Mouse (Mus musculus) spleen, postnatal 14 days (tissue): ENCODE data around the gene Tex52.
"Not testable (repeated sequence)": the region's sequence is repeated elsewhere in the genome, so short reads cannot be mapped to it uniquely, and the experiment has no call there.

Experiments
- DNase-seq, 2 experiments: peaks; one replicate each; pipeline ENCODE4 v3.0.0; 2021 to 2022; ENCODE audit warnings: low spot score in 2 of 2

Gene Tex52

GRCm38 (mm10) chr6:128380594-128381167 lies 5.4 kb downstream of the Tex52 start:
- DNase-seq = not testable (repeated sequence)

- DNase-seq = no peak
Observed at GRCm38 (mm10) chr6:128381254-128381653, 6.0 kb downstream of the Tex52 start.

GRCm38 (mm10) chr6:128383752-128384151 lies 8.5 kb downstream of the Tex52 start:
- DNase-seq = peak in 1 of 2 experiments; percentile 26

GRCm38 (mm10) chr6:128385026-128385425 lies 9.8 kb downstream of the Tex52 start:
- DNase-seq = no peak

- DNase-seq = no peak
Observed at GRCm38 (mm10) chr6:128389185-128389584, 13.9 kb downstream of the Tex52 start.

GRCm38 (mm10) chr6:128390683-128391082 lies 15.4 kb downstream of the Tex52 start:
- DNase-seq = no peak

GRCm38 (mm10) chr6:128397574-128398261 lies 22.5 kb downstream of the Tex52 start:
- DNase-seq = no peak

- no peak for DNase-seq
Observed at GRCm38 (mm10) chr6:128398996-128399395, 23.7 kb downstream of the Tex52 start, which contains the start of gene Nrip2. Nrip2 (plus strand) TSS chr6:128399296.

GRCm38 (mm10) chr6:128399421-128400185 lies 24.3 kb downstream of the Tex52 start:
- no peak for DNase-seq

- no peak for DNase-seq
Observed at GRCm38 (mm10) chr6:128404708-128405107, 29.5 kb downstream of the Tex52 start.

GRCm38 (mm10) chr6:128408544-128409125 lies 33.4 kb downstream of the Tex52 start:
- no peak for DNase-seq

- no peak for DNase-seq
Observed at GRCm38 (mm10) chr6:128410305-128410704, 35.0 kb downstream of the Tex52 start.

GRCm38 (mm10) chr6:128411115-128411514 lies 35.9 kb downstream of the Tex52 start:
- peak; percentile 55 to 70 for DNase-seq

GRCm38 (mm10) chr6:128416169-128416568 lies 40.9 kb downstream of the Tex52 start:
- DNase-seq = no peak

- DNase-seq = no peak
Observed at GRCm38 (mm10) chr6:128418076-128418475, 42.8 kb downstream of the Tex52 start.

- no peak for DNase-seq
Observed at GRCm38 (mm10) chr6:128421036-128421435, 45.8 kb downstream of the Tex52 start.

GRCm38 (mm10) chr6:128421480-128421879 lies 46.2 kb downstream of the Tex52 start:
- DNase-seq = no peak

- DNase-seq = no peak
Observed at GRCm38 (mm10) chr6:128423496-128424268, 48.4 kb downstream of the Tex52 start.

GRCm38 (mm10) chr6:128424269-128425019 lies 49.2 kb downstream of the Tex52 start, which contains the start of gene Itfg2:
Itfg2 (minus strand) TSS chr6:128424931.
- peak; percentile 89 to 90 for DNase-seq

GRCm38 (mm10) chr6:128425046-128425445 lies 49.8 kb downstream of the Tex52 start:
- DNase-seq = no peak

- DNase-seq = no peak
Observed at GRCm38 (mm10) chr6:128427571-128427970, 52.3 kb downstream of the Tex52 start.
